ENCODE assay signal across 8 mouse cellular contexts in genomic region chr9:45146267-45146597, GRCm38 (mm10). TPM values are rescaled to one million over a fixed set of nuclear protein-coding genes. Genes with fewer than 3 reads are reported as not detected.
DNase-seq lines count a peak whose midpoint lies in the region; ATAC-seq lines count a peak whose summit lies in the region.

No protein-coding gene starts in this region.

- peak overlapping the region; percentile 64 for H3K9ac ChIP-seq in limb, embryonic 13.5 days
- H3K9ac ChIP-seq in midbrain, embryonic 14.5 days (replicated peaks; ENCODE audit: low read length): no peak overlapping the region; the same call in 1 of the 2 replicates

- peak; percentile 69 for DNase-seq in gastrocnemius, adult 18-20 months (ENCODE audit: low spot score)
- DNase-seq in gastrocnemius, postnatal 25 days: no peak
- DNase-seq in kidney, adult 18-20 months: peak; percentile 78
- peak; percentile 86 for DNase-seq in midbrain, embryonic 14.5 days
- peak; percentile 51 to 77 for DNase-seq in spleen, postnatal 10 days (ENCODE audit: low spot score in 2 of 2)

- H3K9me3 ChIP-seq in limb, embryonic 13.5 days: no peaks in the 10 kb centered on the region
- no peaks in the 10 kb centered on the region for H3K9me3 ChIP-seq in midbrain, embryonic 14.5 days (ENCODE audit: control insufficient read depth, low read length)

- peak; percentile 76 for ATAC-seq in common myeloid progenitor, adult 5-6 weeks (replicated peaks; ENCODE audit: low read depth, poor library complexity, severe bottlenecking)
- peak; percentile 64 for ATAC-seq in granulocyte monocyte progenitor cell, adult 5-6 weeks (replicated peaks; ENCODE audit: poor library complexity, severe bottlenecking)
- ATAC-seq in limb, embryonic 13.5 days (ENCODE audit: low FRiP score, low read depth): no peak
- ATAC-seq in midbrain, embryonic 14.5 days (ENCODE audit: low FRiP score, low TSS enrichment): no peak

- peak overlapping the region; percentile 86 for H3K4me2 ChIP-seq in limb, embryonic 13.5 days (replicated peaks)
- peak overlapping the region; percentile 56 for H3K4me2 ChIP-seq in midbrain, embryonic 14.5 days (ENCODE audit: low read length)

- H3K4me3 ChIP-seq in limb, embryonic 13.5 days: peak overlapping the region; percentile 48
- H3K4me3 ChIP-seq in midbrain, embryonic 14.5 days (replicated peaks; ENCODE audit: low read depth, low read length): peak overlapping the region; percentile 31

- H3K27ac ChIP-seq in limb, embryonic 13.5 days: no peak overlapping the region
- no peak overlapping the region for H3K27ac ChIP-seq in midbrain, embryonic 14.5 days (replicated peaks; ENCODE audit: low read depth, low read length)

- peaks cover 55% of the 10 kb centered on the region for H3K27me3 ChIP-seq in limb, embryonic 13.5 days
- H3K27me3 ChIP-seq in midbrain, embryonic 14.5 days (ENCODE audit: control insufficient read depth, insufficient read depth, low read length): peaks cover 40% of the 10 kb centered on the region

- H3K4me1 ChIP-seq in limb, embryonic 13.5 days: peaks cover 13% of the 10 kb centered on the region
- peaks cover 7% of the 10 kb centered on the region; the same call in 1 of the 2 replicates for H3K4me1 ChIP-seq in midbrain, embryonic 14.5 days (ENCODE audit: control insufficient read depth, insufficient read depth, low read length)

- 2% methylated on average over 5 of the region's 5 CpGs for WGBS in limb, embryonic 13.5 days
- under 1% methylated on average over 5 of the region's 5 CpGs for WGBS in midbrain, embryonic 14.5 days

- H3K36me3 ChIP-seq in limb, embryonic 13.5 days: no peaks in the 10 kb centered on the region
- no peaks in the 10 kb centered on the region for H3K36me3 ChIP-seq in midbrain, embryonic 14.5 days (ENCODE audit: control insufficient read depth, insufficient read depth, low read length)

RNA-seq across cellular contexts. Expression of gene Scn4b, which starts 8.0 kb away (rescaled TPM):
- 100 to 1,000 TPM; 256 to 268 TPM for total RNA-seq in gastrocnemius, adult 18-20 months (2021)
- 100 to 1,000 TPM; 202 to 205 TPM for total RNA-seq in gastrocnemius, postnatal 25 days (2021)
- total RNA-seq in common myeloid progenitor, adult 5-6 weeks (2017): not detected in 2 replicates
- total RNA-seq in granulocyte monocyte progenitor cell, adult 5-6 weeks (2014; fragmentation: Nextera tagmentation): not detected in 2 replicates
- total RNA-seq in granulocyte monocyte progenitor cell, adult 5-6 weeks (2017): not detected in 2 replicates
- 0.11 and 0.13 TPM in 2 replicates for polyA plus RNA-seq in limb, embryonic 13.5 days (2015; fragmentation: Nextera tagmentation; extraction: Ambion mirVana)
- polyA plus RNA-seq in midbrain, embryonic 14.5 days (2014; fragmentation: Nextera tagmentation; extraction: Ambion mirVana): 0.05 TPM in 1 of 2 replicates, not detected in the other

RNA-seq across cellular contexts. Expression of gene Scn2b, which starts 28.6 kb away (rescaled TPM):
- total RNA-seq in gastrocnemius, adult 18-20 months (2021): 1 to 10 TPM; 2.2 to 2.5 TPM
- total RNA-seq in gastrocnemius, postnatal 25 days (2021): 1 to 10 TPM; 1.7 to 1.9 TPM
- not detected in 2 replicates for total RNA-seq in common myeloid progenitor, adult 5-6 weeks (2017)
- not detected in 2 replicates for total RNA-seq in granulocyte monocyte progenitor cell, adult 5-6 weeks (2014; fragmentation: Nextera tagmentation)
- not detected in 2 replicates for total RNA-seq in granulocyte monocyte progenitor cell, adult 5-6 weeks (2017)
- polyA plus RNA-seq in limb, embryonic 13.5 days (2015; fragmentation: Nextera tagmentation; extraction: Ambion mirVana): 7.0 and 7.2 TPM in 2 replicates
- 6.6 and 8.1 TPM in 2 replicates for polyA plus RNA-seq in midbrain, embryonic 14.5 days (2014; fragmentation: Nextera tagmentation; extraction: Ambion mirVana)

RNA-seq across cellular contexts. Expression of gene BC049352, which starts 35.6 kb away (rescaled TPM):
- total RNA-seq in gastrocnemius, adult 18-20 months (2021): 1 to 10 TPM; 1.2 to 1.7 TPM
- total RNA-seq in gastrocnemius, postnatal 25 days (2021): 1 to 10 TPM; 1.7 to 1.9 TPM
- not detected in 2 replicates for total RNA-seq in common myeloid progenitor, adult 5-6 weeks (2017)
- total RNA-seq in granulocyte monocyte progenitor cell, adult 5-6 weeks (2014; fragmentation: Nextera tagmentation): not detected in 2 replicates
- total RNA-seq in granulocyte monocyte progenitor cell, adult 5-6 weeks (2017): not detected in 2 replicates
- not detected in 2 replicates for polyA plus RNA-seq in limb, embryonic 13.5 days (2015; fragmentation: Nextera tagmentation; extraction: Ambion mirVana)
- not detected in 2 replicates for polyA plus RNA-seq in midbrain, embryonic 14.5 days (2014; fragmentation: Nextera tagmentation; extraction: Ambion mirVana)

RNA-seq across cellular contexts. Expression of gene Tmprss4, which starts 57.7 kb away (rescaled TPM):
- total RNA-seq in gastrocnemius, adult 18-20 months (2021): not detected
- total RNA-seq in gastrocnemius, postnatal 25 days (2021): not detected
- 0.19 TPM in 1 of 2 replicates, not detected in the other for total RNA-seq in common myeloid progenitor, adult 5-6 weeks (2017)
- total RNA-seq in granulocyte monocyte progenitor cell, adult 5-6 weeks (2014; fragmentation: Nextera tagmentation): not detected in 2 replicates
- total RNA-seq in granulocyte monocyte progenitor cell, adult 5-6 weeks (2017): not detected in 2 replicates
- 0.22 and 0.24 TPM in 2 replicates for polyA plus RNA-seq in limb, embryonic 13.5 days (2015; fragmentation: Nextera tagmentation; extraction: Ambion mirVana)
- not detected in 2 replicates for polyA plus RNA-seq in midbrain, embryonic 14.5 days (2014; fragmentation: Nextera tagmentation; extraction: Ambion mirVana)

Comparison
In these comparisons a context has a peak if more than half of its experiments do, and no peak if none do; other contexts are left out.
1. ATAC-seq: peak in common myeloid progenitor, adult 5-6 weeks (single experiment) and granulocyte monocyte progenitor cell, adult 5-6 weeks (single experiment); none in limb, embryonic 13.5 days (single experiment) and midbrain, embryonic 14.5 days (single experiment).
2. RNA of gene Scn4b, which starts 8.0 kb away (total RNA-seq): 256 to 268 TPM in gastrocnemius, adult 18-20 months and 202 to 205 TPM in gastrocnemius, postnatal 25 days; not detected in common myeloid progenitor, adult 5-6 weeks and not detected in granulocyte monocyte progenitor cell, adult 5-6 weeks; every median in the first group is over 100 times any median in the second.